Mouse (Mus musculus): ENCODE data around the gene Slc41a2. TPM values are rescaled to one million over a fixed set of nuclear protein-coding genes. Genes with fewer than 3 reads are reported as not detected.

Gene Slc41a2
- polyA plus RNA-seq, 1 experiment from 2014 or later = 0.90 TPM

GRCm38 (mm10) chr10:83202906-83203702, 134.6 kb downstream of the Slc41a2 start:
- ATAC-seq (ENCODE audit: low FRiP score) (no peak), DNase-seq (ENCODE audit: low spot score) (no peak)
- Histone ChIP-seq H3K36me3 (ENCODE audit: control insufficient read depth, insufficient read depth, low read length) (no peaks in the 10 kb centered on the region), H3K27ac (ENCODE audit: low read depth, low read length) (no peak overlapping the region), H3K4me2 (replicated peaks; ENCODE audit: low read depth, low read length) (no peak overlapping the region), H3K27me3 (ENCODE audit: control insufficient read depth, insufficient read depth, low read length) (no peaks in the 10 kb centered on the region), H3K4me1 (replicated peaks; ENCODE audit: control insufficient read depth, insufficient read depth, low read length) (no peaks in the 10 kb centered on the region), H3K9ac (ENCODE audit: low read depth, low read length) (no peak overlapping the region), H3K9me3 (ENCODE audit: control insufficient read depth, low read length) (no peaks in the 10 kb centered on the region), H3K4me3 (ENCODE audit: low read depth, low read length) (no peak overlapping the region)
- WGBS = 85% methylated on average over 14 of the region's 14 CpGs

- WGBS = 85% methylated on average over 7 of the region's 7 CpGs
- H3K36me3 ChIP-seq (ENCODE audit: control insufficient read depth, insufficient read depth, low read length) = no peaks in the 10 kb centered on the region
- H3K27ac ChIP-seq (ENCODE audit: low read depth, low read length) = no peak overlapping the region
- H3K4me3 ChIP-seq (ENCODE audit: low read depth, low read length) = no peak overlapping the region
- ATAC-seq (ENCODE audit: low FRiP score) = no peak
- no peak for DNase-seq (ENCODE audit: low spot score)
- H3K27me3 ChIP-seq (ENCODE audit: control insufficient read depth, insufficient read depth, low read length) = no peaks in the 10 kb centered on the region
- H3K9ac ChIP-seq (ENCODE audit: low read depth, low read length) = no peak overlapping the region
- no peaks in the 10 kb centered on the region for H3K4me1 ChIP-seq (replicated peaks; ENCODE audit: control insufficient read depth, insufficient read depth, low read length)
- no peaks in the 10 kb centered on the region for H3K9me3 ChIP-seq (ENCODE audit: control insufficient read depth, low read length)
- H3K4me2 ChIP-seq (replicated peaks; ENCODE audit: low read depth, low read length) = no peak overlapping the region
These were observed 136.2 kb downstream of the Slc41a2 start for GRCm38 (mm10) chr10:83201525-83201924.

- no peaks in the 10 kb centered on the region for H3K4me1 ChIP-seq (replicated peaks; ENCODE audit: control insufficient read depth, insufficient read depth, low read length)
- H3K9ac ChIP-seq (ENCODE audit: low read depth, low read length) = no peak overlapping the region
- ATAC-seq (ENCODE audit: low FRiP score) (no peak), DNase-seq (ENCODE audit: low spot score) (no peak)
- no peak overlapping the region for H3K27ac ChIP-seq (ENCODE audit: low read depth, low read length)
- H3K36me3 ChIP-seq (ENCODE audit: control insufficient read depth, insufficient read depth, low read length) = no peaks in the 10 kb centered on the region
- no peaks in the 10 kb centered on the region for H3K27me3 ChIP-seq (ENCODE audit: control insufficient read depth, insufficient read depth, low read length)
- H3K4me2 ChIP-seq (replicated peaks; ENCODE audit: low read depth, low read length) = no peak overlapping the region
- H3K9me3 ChIP-seq (ENCODE audit: control insufficient read depth, low read length) = no peaks in the 10 kb centered on the region
- H3K4me3 ChIP-seq (ENCODE audit: low read depth, low read length) = no peak overlapping the region
- WGBS = 87% methylated on average over 9 of the region's 9 CpGs
These were observed 138.4 kb downstream of the Slc41a2 start for GRCm38 (mm10) chr10:83199290-83199689.

- H3K9me3 ChIP-seq (ENCODE audit: control insufficient read depth, low read length) = no peaks in the 10 kb centered on the region
- H3K27ac ChIP-seq (ENCODE audit: low read depth, low read length) = no peak overlapping the region
- H3K4me2 ChIP-seq (replicated peaks; ENCODE audit: low read depth, low read length) = no peak overlapping the region
- H3K9ac ChIP-seq (ENCODE audit: low read depth, low read length) = no peak overlapping the region
- H3K4me1 ChIP-seq (replicated peaks; ENCODE audit: control insufficient read depth, insufficient read depth, low read length) = no peaks in the 10 kb centered on the region
- 91% methylated on average over 5 of the region's 5 CpGs for WGBS
- no peaks in the 10 kb centered on the region for H3K36me3 ChIP-seq (ENCODE audit: control insufficient read depth, insufficient read depth, low read length)
- DNase-seq (ENCODE audit: low spot score) (no peak), ATAC-seq (ENCODE audit: low FRiP score) (no peak)
- no peak overlapping the region for H3K4me3 ChIP-seq (ENCODE audit: low read depth, low read length)
- no peaks in the 10 kb centered on the region for H3K27me3 ChIP-seq (ENCODE audit: control insufficient read depth, insufficient read depth, low read length)
These were observed 139.0 kb downstream of the Slc41a2 start for GRCm38 (mm10) chr10:83198692-83199091.

GRCm38 (mm10) chr10:83197690-83198336, 139.9 kb downstream of the Slc41a2 start:
- Histone ChIP-seq H3K4me2 (replicated peaks; ENCODE audit: low read depth, low read length) (no peak overlapping the region), H3K4me3 (ENCODE audit: low read depth, low read length) (no peak overlapping the region), H3K27ac (ENCODE audit: low read depth, low read length) (no peak overlapping the region), H3K4me1 (replicated peaks; ENCODE audit: control insufficient read depth, insufficient read depth, low read length) (no peaks in the 10 kb centered on the region), H3K9ac (ENCODE audit: low read depth, low read length) (no peak overlapping the region), H3K36me3 (ENCODE audit: control insufficient read depth, insufficient read depth, low read length) (no peaks in the 10 kb centered on the region), H3K9me3 (ENCODE audit: control insufficient read depth, low read length) (no peaks in the 10 kb centered on the region), H3K27me3 (ENCODE audit: control insufficient read depth, insufficient read depth, low read length) (no peaks in the 10 kb centered on the region)
- ATAC-seq (ENCODE audit: low FRiP score) (no peak; the same call in 1 of the 2 replicates), DNase-seq (ENCODE audit: low spot score) (peak; percentile 82)
- 49% methylated on average over 11 of the region's 11 CpGs for WGBS

- no peaks in the 10 kb centered on the region for H3K36me3 ChIP-seq (ENCODE audit: control insufficient read depth, insufficient read depth, low read length)
- DNase-seq (ENCODE audit: low spot score) (no peak), ATAC-seq (ENCODE audit: low FRiP score) (no peak)
- H3K4me2 ChIP-seq (replicated peaks; ENCODE audit: low read depth, low read length) = no peak overlapping the region
- no peaks in the 10 kb centered on the region for H3K27me3 ChIP-seq (ENCODE audit: control insufficient read depth, insufficient read depth, low read length)
- no peak overlapping the region for H3K9ac ChIP-seq (ENCODE audit: low read depth, low read length)
- no peak overlapping the region for H3K4me3 ChIP-seq (ENCODE audit: low read depth, low read length)
- H3K9me3 ChIP-seq (ENCODE audit: control insufficient read depth, low read length) = no peaks in the 10 kb centered on the region
- no peaks in the 10 kb centered on the region for H3K4me1 ChIP-seq (replicated peaks; ENCODE audit: control insufficient read depth, insufficient read depth, low read length)
- H3K27ac ChIP-seq (ENCODE audit: low read depth, low read length) = no peak overlapping the region
- 43% methylated on average over 6 of the region's 6 CpGs for WGBS
These were observed 145.7 kb downstream of the Slc41a2 start for GRCm38 (mm10) chr10:83191982-83192381.

GRCm38 (mm10) chr10:83191476-83191875, 146.2 kb downstream of the Slc41a2 start:
- Histone ChIP-seq H3K4me1 (replicated peaks; ENCODE audit: control insufficient read depth, insufficient read depth, low read length) (no peaks in the 10 kb centered on the region), H3K9me3 (ENCODE audit: control insufficient read depth, low read length) (no peaks in the 10 kb centered on the region), H3K9ac (ENCODE audit: low read depth, low read length) (no peak overlapping the region), H3K27me3 (ENCODE audit: control insufficient read depth, insufficient read depth, low read length) (no peaks in the 10 kb centered on the region), H3K4me3 (ENCODE audit: low read depth, low read length) (no peak overlapping the region), H3K36me3 (ENCODE audit: control insufficient read depth, insufficient read depth, low read length) (no peaks in the 10 kb centered on the region), H3K4me2 (replicated peaks; ENCODE audit: low read depth, low read length) (no peak overlapping the region), H3K27ac (ENCODE audit: low read depth, low read length) (no peak overlapping the region)
- DNase-seq (ENCODE audit: low spot score) (no peak), ATAC-seq (ENCODE audit: low FRiP score) (no peak)
- 96% methylated on average over 17 of the region's 17 CpGs for WGBS

GRCm38 (mm10) chr10:83189071-83189470, 148.6 kb downstream of the Slc41a2 start:
- Histone ChIP-seq H3K4me2 (replicated peaks; ENCODE audit: low read depth, low read length) (no peak overlapping the region), H3K9me3 (ENCODE audit: control insufficient read depth, low read length) (no peaks in the 10 kb centered on the region), H3K27me3 (ENCODE audit: control insufficient read depth, insufficient read depth, low read length) (no peaks in the 10 kb centered on the region), H3K4me3 (ENCODE audit: low read depth, low read length) (no peak overlapping the region), H3K36me3 (ENCODE audit: control insufficient read depth, insufficient read depth, low read length) (no peaks in the 10 kb centered on the region), H3K27ac (ENCODE audit: low read depth, low read length) (no peak overlapping the region), H3K4me1 (replicated peaks; ENCODE audit: control insufficient read depth, insufficient read depth, low read length) (no peaks in the 10 kb centered on the region), H3K9ac (ENCODE audit: low read depth, low read length) (no peak overlapping the region)
- DNase-seq (ENCODE audit: low spot score) (no peak), ATAC-seq (ENCODE audit: low FRiP score) (no peak)
- WGBS = 96% methylated on average over 5 of the region's 5 CpGs

- H3K27ac ChIP-seq (ENCODE audit: low read depth, low read length) = no peak overlapping the region
These were observed 150.7 kb downstream of the Slc41a2 start for GRCm38 (mm10) chr10:83186984-83187383.

More at GRCm38 (mm10) chr10:83186984-83187383, 150.7 kb downstream of the Slc41a2 start:
- H3K36me3 ChIP-seq (ENCODE audit: control insufficient read depth, insufficient read depth, low read length) = no peaks in the 10 kb centered on the region
- DNase-seq (ENCODE audit: low spot score) (no peak), ATAC-seq (ENCODE audit: low FRiP score) (no peak)
- H3K4me1 ChIP-seq (replicated peaks; ENCODE audit: control insufficient read depth, insufficient read depth, low read length) = no peaks in the 10 kb centered on the region
- 84% methylated on average over 5 of the region's 5 CpGs for WGBS
- H3K9me3 ChIP-seq (ENCODE audit: control insufficient read depth, low read length) = no peaks in the 10 kb centered on the region
- no peak overlapping the region for H3K9ac ChIP-seq (ENCODE audit: low read depth, low read length)
- H3K4me2 ChIP-seq (replicated peaks; ENCODE audit: low read depth, low read length) = no peak overlapping the region
- no peaks in the 10 kb centered on the region for H3K27me3 ChIP-seq (ENCODE audit: control insufficient read depth, insufficient read depth, low read length)
- H3K4me3 ChIP-seq (ENCODE audit: low read depth, low read length) = no peak overlapping the region
